Mouse (Mus musculus) testis, adult 2 months (tissue): ENCODE measurements around the gene Col11a2.

Experiments used
- CTCF ChIP-seq: fragments of 200-500 bp; IDR thresholded peaks from 2 replicates; pipeline ENCODE4 v1.5.1; 2012; ENCODE audit warnings: low read depth, mild to moderate bottlenecking, inconsistent platforms, low read length, moderate library complexity; ENCODE audit not compliant: control insufficient read depth, insufficient read depth, insufficient replicate concordance
- POLR2A ChIP-seq: fragments of 200-500 bp; IDR thresholded peaks from 2 replicates; pipeline ENCODE4 v1.6.1; 2012; ENCODE audit warnings: low read depth, mild to moderate bottlenecking, inconsistent platforms, low read length, moderate library complexity; ENCODE audit not compliant: control insufficient read depth

DNA sequence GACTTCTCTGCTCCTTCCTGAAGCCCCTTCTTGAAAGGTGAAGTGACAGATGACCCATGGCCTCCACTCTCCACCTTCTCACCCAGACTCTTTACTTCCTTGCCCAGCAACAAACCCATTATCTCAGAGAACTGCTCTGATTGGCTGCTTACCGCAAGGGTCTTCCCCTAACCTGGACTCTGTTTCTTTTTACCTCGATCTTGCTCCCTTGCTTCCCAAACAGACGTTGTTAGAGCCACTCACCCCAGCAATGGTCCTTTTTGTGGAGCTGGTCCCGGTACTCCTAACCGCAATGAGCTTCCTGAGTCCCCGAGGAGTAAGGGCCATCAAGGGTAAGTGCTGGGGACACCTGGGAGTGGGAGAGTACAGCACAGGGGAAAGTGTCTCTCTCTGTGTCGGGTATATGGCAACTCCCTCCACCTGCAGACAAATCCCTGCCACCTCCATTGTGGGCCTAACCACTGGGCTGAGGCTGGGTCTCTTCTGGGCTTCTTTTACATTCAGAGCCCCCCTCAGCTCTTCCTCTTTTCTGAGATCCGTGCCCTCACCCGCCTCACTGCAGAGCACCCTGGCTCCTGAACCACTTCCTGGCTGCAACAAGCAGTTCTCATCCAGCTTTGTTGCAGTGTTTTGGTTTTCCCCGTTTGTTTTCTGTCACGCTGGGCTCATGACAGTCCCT is 53.1 kb downstream of the Col11a2 start, which contains the start of gene H2-Oa:
- no peak for TF ChIP-seq CTCF
- no peak for TF ChIP-seq POLR2A
